Mouse (Mus musculus) heart, adult 2 months (tissue): Measurements from ENCODE around the gene Abcc3.

Experiments used
- CTCF ChIP-seq: fragments of 200-600 bp; IDR thresholded peaks from 2 replicates; pipeline ENCODE4 v1.8.1; 2022; ENCODE audit warnings: antibody characterized with exemption, mild to moderate bottlenecking, moderate library complexity
- POLR2A ChIP-seq: fragments of 200-500 bp; IDR thresholded peaks from 2 replicates; pipeline ENCODE4 v1.6.1; 2011; ENCODE audit warnings: mild to moderate bottlenecking, low read depth, low read length, control low read depth; ENCODE audit not compliant: insufficient read depth

GRCm38 (mm10) chr11:94324618-94325017, 68.2 kb downstream of the Abcc3 start:
- TF ChIP-seq CTCF (no peak), POLR2A (no peak)
